Mouse (Mus musculus) myocyte (in vitro differentiated cells): ENCODE measurements at regions not wholly inside any gene's neighbourhood (a gene's known extent, or its start where the extent isn't known, plus 50 kb on each side); places are given as distances from the start of the nearest gene placed in this dataset.
A peak's percentile ranks its signal among the peaks of the same experiment; 100 is the strongest.

Experiments used
- H3K27me3 ChIP-seq: one replicate; pipeline ENCODE4 v1.6.1; 2011; ENCODE audit not compliant: control insufficient read depth, insufficient read depth, insufficient read length
- H3K36me3 ChIP-seq: one replicate; pipeline ENCODE4 v1.6.1; 2011; ENCODE audit not compliant: control insufficient read depth, insufficient read depth
- H3K4me2 ChIP-seq: one replicate; pipeline ENCODE4 v1.6.1; 2011; ENCODE audit warnings: low read depth, control low read depth
- H3K4me3 ChIP-seq: one replicate; pipeline ENCODE4 v1.5.1; 2011; ENCODE audit warnings: mild to moderate bottlenecking, control low read depth, moderate library complexity
- H3K79me2 ChIP-seq: one replicate; pipeline ENCODE4 v1.6.1; 2011; ENCODE audit not compliant: control insufficient read depth, insufficient read depth
- H3ac ChIP-seq: one replicate; pipeline ENCODE4 v1.6.1; 2011; ENCODE audit not compliant: control insufficient read depth, insufficient read length
- CEBPB ChIP-seq: IDR thresholded peaks from 2 replicates; pipeline ENCODE4 v1.6.1; 2011; ENCODE audit warnings: mild to moderate bottlenecking, moderate library complexity; ENCODE audit not compliant: poor library complexity, insufficient read depth, severe bottlenecking
- E2F4 ChIP-seq: IDR thresholded peaks from one replicate; pipeline ENCODE4 v1.6.1; 2011; ENCODE audit warnings: mild to moderate bottlenecking, control low read depth, moderate library complexity; ENCODE audit not compliant: insufficient read depth
- MAX ChIP-seq: IDR thresholded peaks from one replicate; pipeline ENCODE4 v1.6.1; 2011; ENCODE audit warnings: low read depth, mild to moderate bottlenecking, control low read depth
- MYOD1 ChIP-seq, 3 experiments: IDR thresholded peaks; one replicate each; pipeline ENCODE4 v1.6.1; 2011; ENCODE audit warnings: control low read depth in 2 of 3, low read depth in 2 of 3, mild to moderate bottlenecking in 2 of 3, moderate library complexity in 1 of 3; ENCODE audit not compliant: insufficient read length in 2 of 3, control insufficient read depth in 1 of 3
- MYOG ChIP-seq, 3 experiments: IDR thresholded peaks; one replicate each; pipeline ENCODE4 v1.6.1; 2011; ENCODE audit warnings: control low read depth in 2 of 3, low read depth in 2 of 3, mild to moderate bottlenecking in 2 of 3; ENCODE audit not compliant: insufficient read length in 2 of 3, control insufficient read depth in 1 of 3, insufficient read depth in 1 of 3
- POLR2A ChIP-seq: IDR thresholded peaks from one replicate; pipeline ENCODE4 v1.6.1; 2011; ENCODE audit warnings: low read depth, mild to moderate bottlenecking, control low read depth, moderate library complexity; ENCODE audit not compliant: insufficient read length
- POLR2AphosphoS2 ChIP-seq: IDR thresholded peaks from one replicate; pipeline ENCODE4 v1.6.1; 2011; ENCODE audit warnings: low read depth, control low read depth; ENCODE audit not compliant: insufficient read length
- REST ChIP-seq: IDR thresholded peaks from one replicate; pipeline ENCODE4 v1.6.1; 2011; ENCODE audit warnings: mild to moderate bottlenecking, control low read depth, moderate library complexity; ENCODE audit not compliant: insufficient read depth, insufficient read length
- SRF ChIP-seq: IDR thresholded peaks from one replicate; pipeline ENCODE4 v1.6.1; 2011; ENCODE audit warnings: low read depth; ENCODE audit not compliant: control insufficient read depth, insufficient read length
- TCF12 ChIP-seq: IDR thresholded peaks from one replicate; pipeline ENCODE4 v1.6.1; 2011; ENCODE audit warnings: mild to moderate bottlenecking, control low read depth; ENCODE audit not compliant: poor library complexity, insufficient read depth, severe bottlenecking
- TCF3 ChIP-seq: IDR thresholded peaks from one replicate; pipeline ENCODE4 v1.6.1; 2011; ENCODE audit warnings: low read depth, control low read depth; ENCODE audit not compliant: insufficient read length
- USF1 ChIP-seq: IDR thresholded peaks from one replicate; pipeline ENCODE4 v1.6.1; 2011; ENCODE audit warnings: low read depth, mild to moderate bottlenecking, control low read depth, moderate library complexity

DNA sequence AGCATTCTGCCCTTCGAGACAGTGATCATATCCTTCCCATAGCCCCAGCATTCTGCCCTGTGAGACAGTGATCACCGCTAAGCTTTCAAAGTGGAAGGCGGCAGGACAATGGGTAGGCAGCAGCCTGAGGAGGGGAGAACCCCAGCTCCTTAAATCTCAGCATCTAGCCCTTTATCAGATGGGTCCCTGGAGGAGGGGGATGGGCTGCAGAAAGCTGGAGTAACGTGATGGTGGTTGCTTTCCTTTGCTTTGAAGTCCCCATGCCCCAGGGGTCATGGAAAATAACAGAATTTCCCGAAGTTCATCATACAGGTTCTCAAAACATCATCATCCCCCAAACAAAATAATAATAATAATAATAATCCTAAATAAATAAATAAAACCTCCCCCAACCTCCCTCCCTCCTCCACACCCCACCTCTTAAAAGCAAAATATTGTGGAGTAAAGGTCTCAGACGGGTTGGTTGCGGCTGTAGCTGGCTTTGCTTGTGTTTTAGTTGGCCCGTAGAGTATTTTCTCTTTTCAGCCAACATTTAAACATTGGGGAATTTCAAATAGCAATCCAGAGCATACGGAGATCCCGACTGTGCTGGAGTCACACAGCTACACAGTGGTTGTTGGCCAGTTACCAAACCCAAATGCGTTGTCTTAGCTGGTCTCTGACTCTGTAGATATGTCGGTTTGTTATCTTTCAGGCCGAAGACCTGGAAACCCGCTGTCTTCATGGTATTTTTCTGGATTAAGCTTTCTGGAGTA lies 73.0 kb upstream of the Fam174b start:
- TF ChIP-seq TCF3: no peak
- TF ChIP-seq POLR2A: no peak
- TF ChIP-seq MAX: no peak
- no peaks in the 10 kb centered on the region for H3K36me3 ChIP-seq
- no peak overlapping the region for H3ac ChIP-seq
- H3K79me2 ChIP-seq: no peaks in the 10 kb centered on the region
- H3K4me3 ChIP-seq: no peak overlapping the region
- peaks cover 17% of the 10 kb centered on the region for H3K27me3 ChIP-seq
- no peak overlapping the region for H3K4me2 ChIP-seq

GRCm38 (mm10) chr7:73664962-73665361 lies 75.1 kb upstream of the Fam174b start:
- Histone ChIP-seq H3K4me2 (no peak overlapping the region), H3K79me2 (no peaks in the 10 kb centered on the region), H3K4me3 (no peak overlapping the region), H3K36me3 (no peaks in the 10 kb centered on the region), H3K27me3 (peaks cover 20% of the 10 kb centered on the region), H3ac (no peak overlapping the region)
- TF ChIP-seq POLR2AphosphoS2 (no peak), MYOG (IDR thresholded peaks at IDR 0.05; ENCODE audit: control insufficient read depth in 1 of 3, insufficient read depth in 1 of 3, insufficient read length in 2 of 3, low read depth in 2 of 3) (peak in 1 of 3 experiments; percentile 57), MYOD1 (IDR thresholded peaks at IDR 0.05; ENCODE audit: control insufficient read depth in 1 of 3, insufficient read length in 2 of 3, low read depth in 2 of 3) (peak in 1 of 3 experiments; percentile 45)

DNA sequence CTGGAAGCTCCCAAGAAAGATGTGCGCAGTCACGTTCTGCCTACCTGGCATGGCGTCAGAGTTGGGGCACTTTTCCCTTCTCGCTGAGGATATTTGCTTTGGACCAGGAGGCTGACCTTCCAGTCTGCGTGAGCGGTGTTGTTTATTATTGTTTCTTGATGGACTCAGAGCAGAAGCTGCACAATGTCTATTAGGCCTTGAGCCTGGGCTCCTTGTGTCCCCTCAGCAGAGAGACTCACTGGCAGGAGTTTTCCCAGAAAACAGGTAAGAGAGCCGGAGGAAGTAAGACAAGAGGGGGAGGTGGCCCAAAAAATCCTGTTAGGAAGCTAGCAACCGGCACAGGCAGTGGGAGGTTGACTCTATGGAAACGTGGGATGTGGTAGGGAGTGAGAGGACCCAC lies 77.6 kb upstream of the Fam174b start:
- TF ChIP-seq CEBPB (no peak), POLR2AphosphoS2 (no peak), MYOG (IDR thresholded peaks at IDR 0.05; ENCODE audit: control insufficient read depth in 1 of 3, insufficient read depth in 1 of 3, insufficient read length in 2 of 3, low read depth in 2 of 3) (no peak), TCF3 (no peak), MAX (no peak), REST (no peak), TCF12 (no peak), MYOD1 (IDR thresholded peaks at IDR 0.05; ENCODE audit: control insufficient read depth in 1 of 3, insufficient read length in 2 of 3, low read depth in 2 of 3) (no peak), E2F4 (no peak), POLR2A (no peak), USF1 (no peak), SRF (no peak)
- no peaks in the 10 kb centered on the region for H3K79me2 ChIP-seq
- H3ac ChIP-seq: no peak overlapping the region
- peaks cover 24% of the 10 kb centered on the region for H3K27me3 ChIP-seq
- no peak overlapping the region for H3K4me2 ChIP-seq
- H3K4me3 ChIP-seq: no peak overlapping the region
- no peaks in the 10 kb centered on the region for H3K36me3 ChIP-seq

DNA sequence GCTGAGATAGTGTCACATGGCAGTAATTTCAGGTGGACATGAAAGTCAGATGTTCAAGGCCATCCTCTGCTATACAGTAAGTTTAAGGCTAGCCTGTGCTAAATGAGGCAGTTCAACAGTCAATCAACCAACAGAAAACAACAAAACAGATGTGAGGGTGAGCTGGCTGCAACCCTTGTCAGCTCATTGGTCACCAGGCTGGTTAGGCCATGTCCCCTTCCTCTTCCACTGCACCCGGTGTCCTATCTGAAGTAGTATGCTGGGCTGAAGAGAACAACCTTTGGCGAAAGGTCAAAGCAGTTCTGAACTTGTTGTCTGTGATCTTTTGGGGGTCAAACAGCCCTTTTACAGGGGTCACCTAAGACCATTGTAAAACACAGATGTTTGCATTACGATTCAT lies 78.2 kb upstream of the Fam174b start:
- H3K79me2 ChIP-seq: no peaks in the 10 kb centered on the region
- TF ChIP-seq E2F4 (no peak), TCF12 (no peak), SRF (no peak), USF1 (no peak), CEBPB (no peak), REST (no peak), MYOD1 (IDR thresholded peaks at IDR 0.05; ENCODE audit: control insufficient read depth in 1 of 3, insufficient read length in 2 of 3, low read depth in 2 of 3) (no peak), TCF3 (no peak), MYOG (IDR thresholded peaks at IDR 0.05; ENCODE audit: control insufficient read depth in 1 of 3, insufficient read depth in 1 of 3, insufficient read length in 2 of 3, low read depth in 2 of 3) (no peak), POLR2AphosphoS2 (no peak), MAX (no peak), POLR2A (no peak)
- H3K27me3 ChIP-seq: peaks cover 22% of the 10 kb centered on the region
- H3K4me3 ChIP-seq: no peak overlapping the region
- no peak overlapping the region for H3K4me2 ChIP-seq
- H3K36me3 ChIP-seq: no peaks in the 10 kb centered on the region
- H3ac ChIP-seq: no peak overlapping the region

DNA sequence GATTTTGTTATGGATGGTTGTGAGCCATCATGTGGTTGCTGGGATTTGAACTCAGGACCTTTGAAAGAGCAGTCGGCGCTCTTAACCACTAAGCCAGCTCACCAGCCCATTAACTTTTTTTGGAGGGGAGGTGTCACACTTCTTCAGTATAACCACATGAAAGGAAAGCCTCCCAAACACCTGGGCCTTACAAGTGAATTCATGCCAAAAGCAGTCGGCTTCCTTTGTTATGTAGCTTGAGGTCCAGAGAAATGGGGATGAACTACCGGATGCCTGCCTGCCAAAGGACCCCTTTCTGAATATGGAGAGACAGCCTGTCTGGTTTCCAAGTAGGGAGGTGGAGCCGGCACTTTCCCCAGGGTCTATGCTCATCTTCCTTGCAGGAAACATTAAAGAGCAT lies 80.6 kb upstream of the Fam174b start:
- no peak overlapping the region for H3ac ChIP-seq
- no peaks in the 10 kb centered on the region for H3K36me3 ChIP-seq
- H3K4me3 ChIP-seq: no peak overlapping the region
- H3K79me2 ChIP-seq: no peaks in the 10 kb centered on the region
- H3K4me2 ChIP-seq: no peak overlapping the region
- TF ChIP-seq USF1: no peak
- no peak for TF ChIP-seq E2F4
- no peak for TF ChIP-seq MAX
- no peak for TF ChIP-seq TCF12
- no peak for TF ChIP-seq MYOD1 (IDR thresholded peaks at IDR 0.05; ENCODE audit: control insufficient read depth in 1 of 3, insufficient read length in 2 of 3, low read depth in 2 of 3)
- TF ChIP-seq REST: no peak
- no peak for TF ChIP-seq TCF3
- peaks cover 13% of the 10 kb centered on the region for H3K27me3 ChIP-seq
